Mouse (Mus musculus) midbrain, embryonic 10.5 days (tissue): ENCODE data around the gene Gm5447. TPM values are rescaled to one million over a fixed set of nuclear protein-coding genes. Genes with fewer than 3 reads are reported as not detected.
A peak's percentile ranks its signal among the peaks of the same experiment; 100 is the strongest.

ENCODE experiments used
- DNase-seq: peaks from one replicate; pipeline ENCODE4 v3.0.0-alpha.2; 2017; ENCODE audit warnings: low spot score
- H3K27ac ChIP-seq: fragments of 300-500 bp; sonication (generic); replicated peaks from 2 replicates; pipeline ENCODE4 v1.5.1; 2016; ENCODE audit warnings: mild to moderate bottlenecking
- H3K27me3 ChIP-seq: fragments of 300-500 bp; sonication (generic); 2 replicates; pipeline ENCODE4 v1.6.1; 2016; ENCODE audit warnings: low read depth, mild to moderate bottlenecking; ENCODE audit not compliant: poor library complexity, severe bottlenecking
- H3K36me3 ChIP-seq: fragments of 300-500 bp; sonication (generic); 2 replicates; pipeline ENCODE4 v1.6.1; 2016; ENCODE audit warnings: mild to moderate bottlenecking, moderate library complexity
- H3K4me1 ChIP-seq: fragments of 300-500 bp; sonication (generic); 2 replicates; pipeline ENCODE4 v1.6.1; 2016
- H3K4me3 ChIP-seq: fragments of 300-500 bp; sonication (generic); 2 replicates; pipeline ENCODE4 v1.5.1; 2016; ENCODE audit warnings: mild to moderate bottlenecking, moderate library complexity
- H3K9me3 ChIP-seq: fragments of 300-500 bp; sonication (generic); replicated peaks from 2 replicates; pipeline ENCODE4 v1.6.1; 2016; ENCODE audit warnings: mild to moderate bottlenecking
- WGBS: fragments of 180-500 bp; shearing (Covaris S2); methylation state at CpG from one replicate; pipeline ENCODE4 v1.1.7; 2016; 5-methylcytosine and 5-hydroxymethylcytosine counted together
- polyA plus RNA-seq: library from polyadenylated mRNA; unstranded; fragments of >200 nt; fragmentation: Nextera tagmentation; extraction: Ambion mirVana; gene quantifications from 2 replicates; pipeline ENCODE4 v1.2.1, GENCODE M21; 2016

Gm5447 gene
- polyA plus RNA-seq, 1 experiment from 2014 or later = 0.10 TPM

- peak overlapping the region; percentile 37 for H3K4me3 ChIP-seq
- H3K27ac ChIP-seq = peak overlapping the region; percentile 58
- peaks cover 32% of the 10 kb centered on the region for H3K4me1 ChIP-seq
- 18% methylated on average over 10 of the region's 10 CpGs for WGBS
- H3K27me3 ChIP-seq = no peaks in the 10 kb centered on the region
- H3K9me3 ChIP-seq = no peaks in the 10 kb centered on the region
- no peaks in the 10 kb centered on the region for H3K36me3 ChIP-seq
- peak; percentile 48 for DNase-seq
Observed at GRCm38 (mm10) chr13:30966507-30966911, 7.5 kb upstream of the Gm5447 start.

GRCm38 (mm10) chr13:30968311-30968710 lies 5.7 kb upstream of the Gm5447 start:
- Histone ChIP-seq H3K4me1 (peaks cover 32% of the 10 kb centered on the region), H3K4me3 (no peak overlapping the region), H3K27me3 (no peaks in the 10 kb centered on the region), H3K27ac (no peak overlapping the region), H3K36me3 (no peaks in the 10 kb centered on the region), H3K9me3 (no peaks in the 10 kb centered on the region)
- no peak for DNase-seq
- WGBS = 76% methylated on average over 4 of the region's 4 CpGs

DNA sequence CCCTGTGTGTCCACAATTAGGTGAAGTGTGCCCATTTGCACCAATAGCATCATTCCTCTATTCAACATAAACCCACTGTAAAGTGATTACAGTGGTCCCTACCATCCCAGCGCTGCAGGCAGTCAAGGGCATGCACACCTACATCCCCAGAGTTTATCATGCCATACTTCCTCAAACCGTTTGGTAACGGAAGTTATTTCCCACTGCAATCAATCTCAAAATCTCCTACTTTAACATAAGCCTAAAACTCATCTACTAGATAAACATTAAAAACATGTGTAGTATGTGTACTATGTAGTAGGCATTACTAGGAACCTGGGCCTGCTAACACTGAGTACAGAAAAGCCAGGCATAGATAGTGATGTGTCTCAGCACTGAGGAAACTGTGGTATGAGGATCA lies 3.0 kb upstream of the Gm5447 start:
- 93% methylated on average over 3 of the region's 3 CpGs for whole genome bisulfite sequencing

DNA sequence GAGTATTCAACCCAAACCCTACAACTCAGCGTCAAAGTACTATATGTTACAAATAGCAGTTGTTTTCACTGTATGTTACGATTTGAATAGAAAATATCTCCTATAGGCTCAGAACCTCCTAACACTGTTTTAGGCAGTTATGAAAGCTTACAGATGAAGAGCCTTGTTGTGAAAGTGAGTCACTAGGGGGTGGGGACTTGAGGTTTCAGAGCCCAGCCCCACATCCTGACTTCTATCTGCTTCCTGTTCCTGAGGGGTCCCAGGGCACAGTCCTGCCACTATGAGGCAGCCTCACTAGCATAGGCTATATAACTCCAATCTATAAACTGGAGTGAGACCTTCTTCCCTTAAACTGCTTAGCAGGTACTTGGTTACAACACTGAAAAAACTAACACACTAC lies 1.9 kb upstream of the Gm5447 start:
- Histone ChIP-seq H3K4me1 (peaks cover 20% of the 10 kb centered on the region), H3K9me3 (no peaks in the 10 kb centered on the region), H3K27ac (no peak overlapping the region), H3K36me3 (no peaks in the 10 kb centered on the region), H3K4me3 (no peak overlapping the region), H3K27me3 (no peaks in the 10 kb centered on the region)
- no peak for DNase-seq
- WGBS = 94% methylated on average over 2 of the region's 2 CpGs

More for the DNA sequence above, 3.0 kb upstream of the Gm5447 start:
- H3K4me3 ChIP-seq = no peak overlapping the region
- H3K9me3 ChIP-seq = no peaks in the 10 kb centered on the region
- peaks cover 30% of the 10 kb centered on the region for H3K4me1 ChIP-seq
- DNase-seq = no peak
- H3K27me3 ChIP-seq = no peaks in the 10 kb centered on the region
- H3K36me3 ChIP-seq = no peaks in the 10 kb centered on the region
- H3K27ac ChIP-seq = no peak overlapping the region

DNA sequence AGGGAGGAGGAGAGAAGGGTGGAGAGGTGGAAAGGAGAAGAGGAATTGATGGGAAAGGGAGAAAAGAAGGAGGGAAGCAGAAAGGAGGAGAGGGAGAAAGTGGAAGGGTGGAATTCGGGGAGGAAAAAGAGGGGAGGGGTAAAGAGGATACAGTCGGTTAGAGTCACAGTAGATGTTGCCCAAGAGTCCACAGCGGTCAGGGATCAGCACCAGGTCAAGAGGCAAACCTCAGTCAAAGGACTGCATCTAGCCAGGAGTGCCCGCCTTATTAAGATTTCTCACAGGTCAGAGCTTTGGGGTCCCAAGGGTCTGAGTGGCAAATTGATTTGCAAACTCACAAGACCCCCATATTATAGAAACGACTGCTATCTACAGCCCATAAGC lies 235 bp downstream of the Gm5447 start:
- Histone ChIP-seq H3K27me3 (no peaks in the 10 kb centered on the region), H3K4me1 (peaks cover 16% of the 10 kb centered on the region), H3K36me3 (no peaks in the 10 kb centered on the region), H3K4me3 (peak overlapping the region; percentile 84), H3K27ac (peak overlapping the region; percentile 95), H3K9me3 (no peaks in the 10 kb centered on the region)
- WGBS = 22% methylated on average over 5 of the region's 5 CpGs
- DNase-seq = peak; percentile 27

DNA sequence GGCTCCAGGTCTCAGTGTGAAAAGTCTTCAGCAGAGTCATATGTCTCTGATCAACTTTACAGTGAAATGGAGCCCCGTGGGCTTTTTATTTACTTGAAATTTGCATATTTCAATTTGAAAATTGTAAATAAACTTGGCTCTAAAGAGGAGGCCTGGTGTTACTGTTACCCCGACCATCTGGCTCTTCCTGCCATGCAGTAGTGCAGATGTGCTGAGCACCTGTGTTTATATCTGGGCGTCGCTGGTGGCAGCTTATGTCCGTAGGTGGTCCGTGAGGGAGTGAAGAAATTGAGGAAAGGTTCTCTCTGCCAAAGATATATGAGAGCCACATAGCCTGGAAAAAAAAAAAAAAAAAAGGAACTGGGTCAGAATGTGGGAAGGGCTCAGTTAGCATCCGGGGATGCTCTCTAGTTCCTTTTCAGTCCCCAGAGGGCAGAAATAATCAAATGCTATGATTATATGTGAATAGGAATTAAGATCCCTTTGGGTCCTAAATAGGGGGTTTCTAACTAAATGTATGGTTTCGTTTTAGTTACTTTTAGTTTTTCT lies 2.6 kb downstream of the Gm5447 start:
- Histone ChIP-seq H3K4me3 (no peak overlapping the region), H3K27me3 (no peaks in the 10 kb centered on the region), H3K4me1 (peaks cover 16% of the 10 kb centered on the region), H3K9me3 (no peaks in the 10 kb centered on the region), H3K36me3 (no peaks in the 10 kb centered on the region), H3K27ac (no peak overlapping the region)
- no peak for DNase-seq
- 66% methylated on average over 8 of the region's 8 CpGs for WGBS

DNA sequence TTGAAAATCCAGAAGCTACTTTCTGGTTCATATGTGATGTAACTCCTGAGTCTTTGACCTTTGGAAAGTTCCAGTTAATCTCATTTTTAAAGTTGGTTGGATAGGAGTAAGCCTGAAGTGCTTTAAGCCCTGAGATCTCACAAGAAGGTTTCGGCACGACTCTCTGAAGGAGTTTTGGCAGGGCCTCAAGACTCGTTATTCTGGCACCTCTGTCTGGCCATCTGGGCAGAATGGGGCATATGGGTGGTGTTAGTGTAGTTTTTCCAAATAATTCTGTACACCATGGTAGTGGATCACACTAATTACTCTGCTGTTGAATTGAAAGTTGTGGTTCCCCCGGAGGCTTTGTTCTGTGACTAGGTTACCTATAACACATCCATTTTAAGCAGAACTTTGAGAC lies 4.2 kb downstream of the Gm5447 start:
- H3K27me3 ChIP-seq = no peaks in the 10 kb centered on the region
- 74% methylated on average over 4 of the region's 4 CpGs for WGBS
- DNase-seq = no peak
- peaks cover 9% of the 10 kb centered on the region for H3K4me1 ChIP-seq
- no peaks in the 10 kb centered on the region for H3K9me3 ChIP-seq
- H3K27ac ChIP-seq = no peak overlapping the region
- no peaks in the 10 kb centered on the region for H3K36me3 ChIP-seq
- no peak overlapping the region for H3K4me3 ChIP-seq

DNA sequence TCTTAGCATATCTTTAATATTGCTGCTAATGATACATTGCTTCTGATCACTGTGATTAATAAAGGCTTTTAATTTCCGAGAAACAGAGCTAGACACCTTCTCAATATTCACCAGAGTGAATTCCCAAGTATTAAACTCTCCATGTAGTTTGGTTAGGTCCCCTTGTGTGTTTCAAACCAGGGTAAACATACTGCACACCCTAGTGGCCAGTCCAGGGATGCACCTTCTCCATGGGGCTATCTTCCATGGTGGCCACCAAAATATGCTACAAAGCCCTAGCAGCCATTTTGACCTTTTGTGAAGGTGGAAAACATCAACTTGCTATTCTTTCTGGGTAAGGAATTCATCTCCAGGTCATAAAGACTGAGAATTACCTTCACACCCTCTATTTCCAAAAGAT lies 7.7 kb downstream of the Gm5447 start:
- no peak for DNase-seq
- H3K4me3 ChIP-seq = no peak overlapping the region
- H3K27ac ChIP-seq = no peak overlapping the region
- H3K4me1 ChIP-seq = peaks cover 13% of the 10 kb centered on the region
- H3K36me3 ChIP-seq = no peaks in the 10 kb centered on the region
- 59% methylated on average over 1 of the region's 1 CpGs for WGBS
- H3K27me3 ChIP-seq = peaks cover 26% of the 10 kb centered on the region
- no peaks in the 10 kb centered on the region for H3K9me3 ChIP-seq

GRCm38 (mm10) chr13:30985275-30985597 lies 11.2 kb downstream of the Gm5447 start:
- DNase-seq = no peak
- peak overlapping the region; percentile 50 for H3K4me3 ChIP-seq
- no peaks in the 10 kb centered on the region for H3K9me3 ChIP-seq
- peaks cover 13% of the 10 kb centered on the region for H3K4me1 ChIP-seq
- H3K27me3 ChIP-seq = peaks cover 38% of the 10 kb centered on the region
- 25% methylated on average over 13 of the region's 13 CpGs for WGBS
- H3K36me3 ChIP-seq = no peaks in the 10 kb centered on the region
- peak overlapping the region; percentile 38; the same call in 1 of the 2 replicates for H3K27ac ChIP-seq

- peak; percentile 63 for DNase-seq
- no peaks in the 10 kb centered on the region for H3K9me3 ChIP-seq
- WGBS = 16% methylated on average over 27 of the region's 27 CpGs
- H3K27ac ChIP-seq = peak overlapping the region; percentile 38; the same call in 1 of the 2 replicates
- no peaks in the 10 kb centered on the region for H3K36me3 ChIP-seq
- H3K27me3 ChIP-seq = peaks cover 38% of the 10 kb centered on the region
- H3K4me3 ChIP-seq = peak overlapping the region; percentile 50
- peaks cover 13% of the 10 kb centered on the region for H3K4me1 ChIP-seq
Observed at GRCm38 (mm10) chr13:30985598-30986466, 11.8 kb downstream of the Gm5447 start.

DNA sequence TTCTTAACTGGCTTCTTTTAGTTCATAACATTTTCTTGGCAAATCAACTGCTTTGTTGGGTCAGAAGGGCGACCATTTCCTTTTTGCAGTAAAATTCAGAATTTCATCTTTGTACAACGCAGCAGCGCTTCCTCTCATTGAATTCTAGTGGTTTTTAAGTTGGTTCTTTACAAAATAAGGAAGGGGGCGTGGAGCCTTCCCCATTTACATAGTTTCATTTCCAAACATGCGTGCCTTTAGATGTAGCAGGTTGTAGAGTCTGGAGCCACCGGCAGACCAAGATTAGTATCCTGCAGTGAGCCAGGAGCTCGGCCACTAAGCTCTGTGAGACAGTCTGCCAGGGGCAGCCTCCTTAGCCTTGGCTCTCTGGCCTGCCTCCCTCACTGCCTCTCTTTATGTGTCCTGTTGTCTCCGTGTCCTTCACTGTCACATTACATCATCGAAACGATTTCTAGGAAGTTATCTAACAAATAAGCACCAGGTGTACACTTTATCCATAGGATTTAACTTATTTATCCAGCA lies 13.0 kb downstream of the Gm5447 start:
- 74% methylated on average over 10 of the region's 10 CpGs for WGBS
- Histone ChIP-seq H3K36me3 (no peaks in the 10 kb centered on the region), H3K4me3 (no peak overlapping the region), H3K27me3 (peaks cover 42% of the 10 kb centered on the region), H3K9me3 (no peaks in the 10 kb centered on the region), H3K4me1 (peaks cover 13% of the 10 kb centered on the region), H3K27ac (no peak overlapping the region)
- DNase-seq = no peak

DNA sequence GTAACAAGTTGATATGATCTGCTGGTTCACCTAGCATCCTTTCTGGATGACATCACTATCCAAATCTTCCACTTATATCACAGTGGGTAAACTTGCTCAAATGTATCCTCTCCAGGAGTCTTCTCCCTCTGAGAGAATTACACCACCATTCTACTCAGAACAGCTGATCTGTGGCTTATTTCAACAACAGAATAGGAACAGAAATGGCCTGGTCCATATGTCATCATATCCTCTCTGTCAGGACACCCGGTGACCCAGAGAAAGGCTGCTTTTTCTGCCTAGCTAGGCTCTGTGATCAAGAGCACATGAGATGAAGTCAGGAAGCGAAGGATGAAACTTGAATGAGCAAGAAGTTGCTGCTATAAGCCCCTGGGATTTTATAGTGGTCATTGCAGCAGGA lies 13.7 kb downstream of the Gm5447 start:
- Histone ChIP-seq H3K36me3 (no peaks in the 10 kb centered on the region), H3K9me3 (no peaks in the 10 kb centered on the region), H3K27ac (no peak overlapping the region), H3K4me3 (no peak overlapping the region), H3K27me3 (peaks cover 43% of the 10 kb centered on the region), H3K4me1 (peaks cover 13% of the 10 kb centered on the region)
- DNase-seq = no peak
- 89% methylated on average over 2 of the region's 2 CpGs for WGBS

DNA sequence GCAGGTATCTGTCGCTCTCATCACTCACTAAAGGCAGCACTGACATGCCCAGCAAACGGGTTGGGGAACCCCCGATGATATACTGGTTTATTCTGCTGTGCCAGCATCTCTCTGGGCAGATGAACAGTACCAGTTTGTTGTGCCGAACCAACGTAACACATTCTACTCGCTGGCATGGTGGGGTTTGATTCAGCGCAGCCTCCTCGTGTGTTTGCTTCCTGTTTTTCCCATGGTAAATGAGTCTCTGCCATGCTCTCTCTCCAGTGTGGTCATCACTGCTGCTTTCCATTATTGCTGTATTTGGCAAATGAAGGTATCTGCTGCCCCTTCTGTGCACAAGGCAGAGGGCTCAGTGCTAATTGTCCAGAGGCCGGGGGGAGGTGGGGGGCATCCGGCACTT lies 15.7 kb downstream of the Gm5447 start:
- no peaks in the 10 kb centered on the region for H3K36me3 ChIP-seq
- no peak overlapping the region for H3K27ac ChIP-seq
- WGBS = 85% methylated on average over 10 of the region's 10 CpGs
- H3K4me1 ChIP-seq = peaks cover 13% of the 10 kb centered on the region
- no peak overlapping the region for H3K4me3 ChIP-seq
- peaks cover 40% of the 10 kb centered on the region for H3K27me3 ChIP-seq
- DNase-seq = no peak
- no peaks in the 10 kb centered on the region for H3K9me3 ChIP-seq
